Mouse (Mus musculus) G1E (cell line): ENCODE measurements around the gene Emc10. TPM values are rescaled to one million over a fixed set of nuclear protein-coding genes. Genes with fewer than 3 reads are reported as not detected.

Experiments
- ATAC-seq: 2 replicates; pipeline ENCODE4 v1.8.0; 2016; ENCODE audit warnings: mild to moderate bottlenecking; ENCODE audit not compliant: insufficient number of reproducible peaks, poor library complexity, low FRiP score, severe bottlenecking; ENCODE audit errors: extremely low read depth
- DNase-seq: peaks from one replicate; pipeline ENCODE4 v3.0.0; 2012; ENCODE audit warnings: low spot score
- H3K27me3 ChIP-seq: 2 replicates; pipeline ENCODE4 v1.6.1; 2012; ENCODE audit warnings: mild to moderate bottlenecking, low read length, inconsistent platforms; ENCODE audit not compliant: insufficient read depth
- H3K36me3 ChIP-seq: replicated peaks from 2 replicates; pipeline ENCODE3; 2012; ENCODE audit warnings: mild to moderate bottlenecking, inconsistent platforms
- H3K4me1 ChIP-seq: 2 replicates; pipeline ENCODE4 v1.6.1; 2012; ENCODE audit warnings: low read depth, low read length, inconsistent platforms, mixed read lengths; ENCODE audit not compliant: insufficient read depth
- H3K4me3 ChIP-seq: 2 replicates; pipeline ENCODE4 v1.5.1; 2012; ENCODE audit warnings: low read depth, mild to moderate bottlenecking, inconsistent platforms, low read length, moderate library complexity, mixed read lengths
- H3K9me3 ChIP-seq: replicated peaks from 2 replicates; pipeline ENCODE4 v1.6.1; 2012; ENCODE audit warnings: inconsistent platforms
- CTCF ChIP-seq: IDR thresholded peaks from 2 replicates; pipeline ENCODE4 v1.5.1; 2012; ENCODE audit warnings: low read depth, low read length, inconsistent platforms, mixed read lengths
- GATA1 ChIP-seq: IDR thresholded peaks from 2 replicates; pipeline ENCODE4 v1.6.1; 2012; ENCODE audit warnings: borderline replicate concordance, low read length, inconsistent platforms, mixed read lengths
- GATA2 ChIP-seq: IDR thresholded peaks from 2 replicates; pipeline ENCODE4 v1.6.1; 2012; ENCODE audit warnings: low read depth, low read length, inconsistent platforms, borderline replicate concordance
- POLR2AphosphoS5 ChIP-seq: IDR thresholded peaks from 2 replicates; pipeline ENCODE4 v1.6.1; 2012; ENCODE audit warnings: low read depth, low read length, inconsistent platforms; ENCODE audit not compliant: insufficient replicate concordance
- TAL1 ChIP-seq: conservative IDR thresholded peaks from 2 replicates; pipeline ENCODE4 v1.6.1; 2012; ENCODE audit warnings: low read depth, low read length, inconsistent platforms, mixed read lengths
- polyA plus RNA-seq: library from polyadenylated mRNA; stranded (reverse); fragments of >175 nt; gene quantifications from 2 replicates; pipeline ENCODE4 v1.2.3, GENCODE M21; 2012
- total RNA-seq, 2 experiments: library from RNA; stranded (forward) in 1 of 2; stranded (reverse) in 1 of 2; fragments of 200-1000 nt in 1 of 2; fragments of >200 nt in 1 of 2; fragmentation: Nextera tagmentation in 1 of 2; gene quantifications; 2 replicates each; pipeline ENCODE4 v1.2.3; 2014 to 2017

Gene Emc10
- total and polyA plus RNA-seq, 3 experiments, result 19.0 to 147 (median 33.3) TPM

DNA sequence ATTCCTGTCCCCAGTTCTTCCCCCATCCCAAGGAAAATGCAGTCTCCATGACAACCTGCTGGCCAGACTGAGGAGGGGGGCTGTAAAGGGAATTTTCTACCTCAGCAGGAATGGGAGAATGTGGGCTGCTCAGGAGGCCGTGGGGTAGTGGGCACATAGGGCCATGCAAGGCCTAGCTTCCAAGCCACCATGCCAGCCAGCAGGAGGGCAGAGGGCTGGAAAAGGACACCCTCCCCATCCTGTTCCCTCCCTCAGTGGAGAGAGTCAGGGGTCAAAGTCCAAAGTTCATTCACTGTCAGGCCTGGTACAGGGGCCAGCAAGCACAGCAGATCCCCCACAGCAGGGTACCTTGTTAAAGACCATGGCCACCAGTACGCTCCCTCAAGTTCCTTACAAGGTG, 31.2 kb downstream of the Emc10 start, which contains the start of gene Aspdh:
Gene Aspdh (plus strand): TSS at position 281 of the 400 bp plus-strand sequence.
- peaks cover 19% of the 10 kb centered on the region; the same call in 1 of the 2 replicates for H3K27me3 ChIP-seq
- H3K36me3 ChIP-seq, result peaks cover 15% of the 10 kb centered on the region
- DNase-seq, result no peak
- TF ChIP-seq CTCF (no peak), TAL1 (no peak), GATA1 (no peak), POLR2AphosphoS5 (no peak), GATA2 (no peak)
- no peak for ATAC-seq
- H3K4me1 ChIP-seq, result peaks cover 42% of the 10 kb centered on the region
- H3K9me3 ChIP-seq, result peaks cover 12% of the 10 kb centered on the region; the same call in 1 of the 2 replicates
- H3K4me3 ChIP-seq, result no peak within 1 kb of the TSS

DNA sequence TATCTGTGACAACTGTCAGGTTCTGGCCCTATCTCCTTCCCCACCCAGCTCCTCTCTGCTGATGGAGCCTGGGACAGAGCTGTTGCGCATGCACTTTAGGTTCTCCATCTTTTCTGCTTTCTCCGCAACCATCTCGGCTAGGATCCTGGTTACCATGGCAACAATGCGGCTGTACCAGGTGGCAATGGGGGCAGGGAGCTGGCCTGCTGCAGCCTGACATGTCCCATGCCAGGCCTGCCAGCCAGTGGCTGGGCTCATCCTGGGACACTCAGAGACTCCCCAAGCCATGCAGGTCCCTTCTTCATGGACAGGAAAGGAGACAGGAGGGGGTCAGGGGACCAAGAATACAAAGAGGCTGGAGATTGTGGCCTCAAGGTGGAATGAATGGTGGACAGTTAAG, 31.8 kb downstream of the Emc10 start:
- ATAC-seq (no peak), DNase-seq (no peak)
- Histone ChIP-seq H3K36me3 (peaks cover 9% of the 10 kb centered on the region), H3K9me3 (peaks cover 12% of the 10 kb centered on the region; the same call in 1 of the 2 replicates), H3K27me3 (peaks cover 24% of the 10 kb centered on the region; the same call in 1 of the 2 replicates), H3K4me1 (peaks cover 36% of the 10 kb centered on the region), H3K4me3 (no peak overlapping the region)
- no peak for TF ChIP-seq TAL1
- TF ChIP-seq GATA2, result no peak
- TF ChIP-seq GATA1, result no peak
- TF ChIP-seq CTCF, result no peak
- TF ChIP-seq POLR2AphosphoS5, result no peak

DNA sequence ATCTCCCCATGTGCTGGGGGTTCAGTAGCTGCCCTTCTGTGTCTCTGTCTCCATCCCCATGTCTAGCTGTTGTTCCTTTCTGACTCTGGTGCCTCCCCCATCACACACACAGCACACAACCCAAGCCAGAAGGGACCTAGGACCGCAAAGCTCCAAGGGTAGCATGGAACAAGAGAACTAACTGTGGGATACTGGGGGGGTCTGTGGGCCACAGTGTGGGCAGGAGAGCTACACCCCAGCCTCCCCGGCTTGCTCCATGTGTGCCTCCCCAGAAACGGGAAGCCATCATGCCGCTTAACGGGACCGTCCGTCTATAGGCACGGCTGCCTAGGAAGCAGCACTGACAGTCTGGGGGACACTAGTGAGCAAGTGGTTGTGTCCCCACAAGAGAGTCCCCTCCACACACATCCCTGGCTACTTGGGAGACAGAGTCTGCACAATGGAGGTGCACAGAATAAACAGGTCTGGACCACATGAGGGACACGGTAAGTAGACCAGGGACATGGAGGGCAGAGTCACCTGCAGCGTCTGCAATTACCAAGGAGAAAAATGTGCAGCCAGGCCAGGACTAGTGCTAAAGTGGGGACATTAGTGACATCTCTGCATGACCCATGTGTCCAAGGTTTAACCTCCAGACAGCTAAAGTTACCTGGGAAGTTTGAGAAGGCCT, 32.6 kb downstream of the Emc10 start:
- Histone ChIP-seq H3K9me3 (peaks cover 12% of the 10 kb centered on the region; the same call in 1 of the 2 replicates), H3K4me3 (no peak overlapping the region), H3K27me3 (peaks cover 28% of the 10 kb centered on the region; the same call in 1 of the 2 replicates), H3K36me3 (peaks cover under 1% of the 10 kb centered on the region), H3K4me1 (peaks cover 28% of the 10 kb centered on the region)
- TF ChIP-seq TAL1 (no peak), CTCF (no peak), POLR2AphosphoS5 (no peak), GATA2 (no peak), GATA1 (no peak)
- DNase-seq (no peak), ATAC-seq (no peak)

DNA sequence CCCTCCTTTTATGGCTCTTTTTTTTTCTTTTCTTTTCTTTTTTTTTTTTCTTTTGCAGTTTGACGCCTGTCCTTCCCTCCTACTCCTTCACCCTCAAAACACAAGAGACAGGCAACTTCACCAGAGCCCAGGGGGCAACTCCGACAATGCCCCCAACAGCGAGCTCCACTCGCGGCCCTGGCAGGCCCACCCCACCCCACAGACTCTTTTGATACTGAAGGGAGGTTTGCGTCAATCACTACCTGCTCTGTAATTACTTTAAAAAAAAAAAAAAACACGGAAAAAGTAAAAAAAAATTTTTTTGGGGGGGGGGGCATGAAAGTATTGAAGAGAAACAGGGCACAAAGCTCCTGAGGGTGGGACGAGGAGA, 33.3 kb downstream of the Emc10 start:
- H3K4me3 ChIP-seq, result no peak overlapping the region
- peaks cover 21% of the 10 kb centered on the region for H3K4me1 ChIP-seq
- ATAC-seq (no peak), DNase-seq (no peak)
- H3K36me3 ChIP-seq, result no peaks in the 10 kb centered on the region
- H3K27me3 ChIP-seq, result peaks cover 28% of the 10 kb centered on the region; the same call in 1 of the 2 replicates
- H3K9me3 ChIP-seq, result peaks cover 12% of the 10 kb centered on the region; the same call in 1 of the 2 replicates
- TF ChIP-seq POLR2AphosphoS5, result no peak
- TF ChIP-seq GATA2, result no peak
- no peak for TF ChIP-seq GATA1
- no peak for TF ChIP-seq TAL1
- TF ChIP-seq CTCF, result no peak

DNA sequence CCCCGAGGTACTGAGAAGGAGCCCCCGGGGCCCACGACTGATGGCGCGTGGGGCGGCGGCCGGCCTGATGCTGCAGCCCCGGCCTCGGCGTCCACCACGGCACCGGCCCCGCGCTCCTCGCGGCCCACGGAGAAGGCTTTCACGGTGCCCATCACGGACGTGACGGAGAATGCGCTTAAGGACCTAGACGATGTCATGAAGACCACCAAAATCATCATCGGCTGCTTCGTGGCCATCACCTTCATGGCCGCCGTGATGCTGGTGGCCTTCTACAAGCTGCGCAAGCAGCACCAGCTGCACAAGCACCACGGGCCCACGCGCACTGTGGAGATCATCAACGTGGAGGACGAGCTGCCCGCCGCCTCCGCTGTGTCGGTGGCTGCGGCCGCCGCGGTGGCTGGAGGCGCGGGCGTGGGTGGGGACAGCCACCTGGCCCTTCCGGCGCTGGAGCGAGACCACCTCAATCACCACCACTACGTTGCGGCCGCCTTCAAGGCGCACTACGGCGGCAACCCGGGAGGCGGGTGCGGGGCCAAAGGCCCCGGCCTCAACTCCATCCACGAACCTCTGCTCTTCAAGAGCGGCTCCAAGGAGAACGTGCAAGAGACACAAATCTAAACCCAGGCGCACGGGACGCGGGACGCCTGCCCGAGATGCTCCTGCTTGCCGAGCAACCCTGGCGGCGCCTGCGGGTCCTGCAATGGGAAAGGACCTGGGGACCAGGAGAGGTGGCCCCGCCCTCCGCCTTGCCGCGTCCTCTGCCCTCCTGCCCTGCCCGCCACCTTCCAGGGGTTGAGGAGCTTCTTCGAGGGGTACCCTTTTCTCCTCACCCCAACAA, 33.9 kb downstream of the Emc10 start:
- Histone ChIP-seq H3K4me1 (peaks cover 19% of the 10 kb centered on the region), H3K9me3 (peaks cover 12% of the 10 kb centered on the region; the same call in 1 of the 2 replicates), H3K27me3 (peaks cover 28% of the 10 kb centered on the region; the same call in 1 of the 2 replicates), H3K36me3 (no peaks in the 10 kb centered on the region), H3K4me3 (no peak overlapping the region)
- no peak for TF ChIP-seq POLR2AphosphoS5
- DNase-seq (no peak), ATAC-seq (no peak)

GRCm38 (mm10) chr7:44461503-44462217, 34.7 kb downstream of the Emc10 start:
- H3K4me3 ChIP-seq, result peak overlapping the region; percentile 31
- H3K36me3 ChIP-seq, result no peaks in the 10 kb centered on the region
- H3K9me3 ChIP-seq, result peaks cover 12% of the 10 kb centered on the region; the same call in 1 of the 2 replicates
- TF ChIP-seq TAL1 (no peak), GATA2 (no peak), CTCF (no peak), GATA1 (no peak), POLR2AphosphoS5 (no peak)
- peaks cover 28% of the 10 kb centered on the region; the same call in 1 of the 2 replicates for H3K27me3 ChIP-seq
- peaks cover 11% of the 10 kb centered on the region for H3K4me1 ChIP-seq
- ATAC-seq, result no peak
- DNase-seq, result no peak
